Mouse (Mus musculus) stomach, embryonic 16.5 days (tissue): ENCODE data around the gene Moxd1. TPM values are rescaled to one million over a fixed set of nuclear protein-coding genes. Genes with fewer than 3 reads are reported as not detected.
"Not testable (repeated sequence)": the region's sequence is repeated elsewhere in the genome, so short reads cannot be mapped to it uniquely, and the experiment has no call there.

ENCODE experiments used
- ATAC-seq: fragments of 200-750 bp; cut with Nextera tagmentation; 2 replicates; pipeline ENCODE4 v1.8.0; 2017; ENCODE audit warnings: moderate number of reproducible peaks, moderate TSS enrichment; ENCODE audit not compliant: insufficient read depth, low FRiP score
- H3K27ac ChIP-seq: fragments of 300-500 bp; sonication (generic); 2 replicates; pipeline ENCODE4 v1.5.1; 2014; ENCODE audit warnings: low read length
- H3K27me3 ChIP-seq: fragments of 300-500 bp; sonication (generic); 2 replicates; pipeline ENCODE4 v1.6.1; 2014; ENCODE audit warnings: low read length, control low read depth, mixed read lengths; ENCODE audit not compliant: control insufficient read depth, insufficient read depth
- H3K36me3 ChIP-seq: fragments of 300-500 bp; sonication (generic); 2 replicates; pipeline ENCODE4 v1.6.1; 2014; ENCODE audit warnings: low read length; ENCODE audit not compliant: control insufficient read depth, insufficient read depth
- H3K4me1 ChIP-seq: fragments of 300-500 bp; sonication (generic); 2 replicates; pipeline ENCODE4 v1.6.1; 2014; ENCODE audit warnings: low read length, control low read depth, mixed read lengths; ENCODE audit not compliant: control insufficient read depth, insufficient read depth
- H3K4me2 ChIP-seq: fragments of 300-500 bp; sonication (generic); 2 replicates; pipeline ENCODE4 v1.6.1; 2014; ENCODE audit warnings: low read depth, low read length, mixed read lengths
- H3K4me3 ChIP-seq: fragments of 300-500 bp; sonication (generic); replicated peaks from 2 replicates; pipeline ENCODE4 v1.5.1; 2014; ENCODE audit warnings: mild to moderate bottlenecking, low read length
- H3K9ac ChIP-seq: fragments of 300-500 bp; sonication (generic); 2 replicates; pipeline ENCODE4 v1.6.1; 2014; ENCODE audit warnings: low read length
- H3K9me3 ChIP-seq: fragments of 300-500 bp; sonication (generic); replicated peaks from 2 replicates; pipeline ENCODE4 v1.6.1; 2016; ENCODE audit warnings: low read length, control low read depth; ENCODE audit not compliant: control insufficient read depth
- whole genome bisulfite sequencing: fragments of 180-500 bp; shearing (Covaris S2); extraction: QIAGEN DNeasy Blood & Tissue Kit; methylation state at CpG from one replicate; pipeline ENCODE4 v1.1.7; 2014; 5-methylcytosine and 5-hydroxymethylcytosine counted together
- polyA plus RNA-seq: library from polyadenylated mRNA; unstranded; fragments of >200 nt; fragmentation: Nextera tagmentation; extraction: Ambion mirVana; gene quantifications from 2 replicates; pipeline ENCODE4 v1.2.1, GENCODE M21; 2015

The Moxd1 gene
- polyA plus RNA-seq, 1 experiment from 2014 or later = 11.0 TPM

GRCm38 (mm10) chr10:24297792-24298191, 74.5 kb downstream of the Moxd1 start:
- H3K27ac ChIP-seq = no peak overlapping the region
- no peaks in the 10 kb centered on the region for H3K4me1 ChIP-seq
- 0% methylated on average over 1 of the region's 1 CpGs for WGBS
- H3K9me3 ChIP-seq = no peaks in the 10 kb centered on the region
- H3K36me3 ChIP-seq = no peaks in the 10 kb centered on the region
- no peak overlapping the region for H3K4me3 ChIP-seq
- no peak overlapping the region for H3K4me2 ChIP-seq
- no peaks in the 10 kb centered on the region for H3K27me3 ChIP-seq
- ATAC-seq = no peak
- H3K9ac ChIP-seq = no peak overlapping the region

GRCm38 (mm10) chr10:24298260-24299244, 75.2 kb downstream of the Moxd1 start:
- Histone ChIP-seq H3K4me1 (no peaks in the 10 kb centered on the region), H3K9me3 (no peaks in the 10 kb centered on the region), H3K36me3 (no peaks in the 10 kb centered on the region), H3K4me2 (no peak overlapping the region), H3K27ac (no peak overlapping the region), H3K9ac (no peak overlapping the region), H3K4me3 (no peak overlapping the region), H3K27me3 (no peaks in the 10 kb centered on the region)
- no peak for ATAC-seq
- WGBS = 43% methylated on average over 2 of the region's 2 CpGs

GRCm38 (mm10) chr10:24312191-24312611, 88.9 kb downstream of the Moxd1 start:
- Histone ChIP-seq H3K4me1 (peaks cover 4% of the 10 kb centered on the region), H3K27ac (no peak overlapping the region), H3K9me3 (no peaks in the 10 kb centered on the region), H3K9ac (no peak overlapping the region), H3K36me3 (no peaks in the 10 kb centered on the region), H3K4me2 (peak overlapping the region; percentile 43), H3K4me3 (peak overlapping the region; percentile 28), H3K27me3 (no peaks in the 10 kb centered on the region)
- WGBS = under 1% methylated on average over 9 of the region's 9 CpGs
- no peak for ATAC-seq

- Histone ChIP-seq H3K4me3 (no peak overlapping the region), H3K27me3 (no peaks in the 10 kb centered on the region), H3K27ac (no peak overlapping the region), H3K4me2 (peak overlapping the region; percentile 28; the same call in 1 of the 2 replicates), H3K9ac (no peak overlapping the region), H3K36me3 (no peaks in the 10 kb centered on the region), H3K4me1 (peaks cover 6% of the 10 kb centered on the region), H3K9me3 (no peaks in the 10 kb centered on the region)
- peak; percentile 50 for ATAC-seq
- 46% methylated on average over 19 of the region's 19 CpGs for WGBS
Measured at GRCm38 (mm10) chr10:24317126-24317836, 94.0 kb downstream of the Moxd1 start.

- Histone ChIP-seq H3K4me2 (no peak overlapping the region), H3K27ac (no peak overlapping the region), H3K9ac (no peak overlapping the region), H3K36me3 (no peaks in the 10 kb centered on the region), H3K27me3 (no peaks in the 10 kb centered on the region), H3K4me3 (no peak overlapping the region), H3K4me1 (peaks cover 6% of the 10 kb centered on the region), H3K9me3 (no peaks in the 10 kb centered on the region)
- ATAC-seq = no peak
- WGBS = 79% methylated on average over 3 of the region's 3 CpGs
Measured at GRCm38 (mm10) chr10:24320326-24320725, 97.0 kb downstream of the Moxd1 start.

- no peaks in the 10 kb centered on the region for H3K9me3 ChIP-seq
- no peaks in the 10 kb centered on the region for H3K27me3 ChIP-seq
- no peak overlapping the region for H3K4me3 ChIP-seq
- H3K9ac ChIP-seq = no peak overlapping the region
- no peak overlapping the region for H3K4me2 ChIP-seq
- no peak overlapping the region for H3K27ac ChIP-seq
- ATAC-seq = no peak
- H3K36me3 ChIP-seq = no peaks in the 10 kb centered on the region
- no peaks in the 10 kb centered on the region for H3K4me1 ChIP-seq
- 79% methylated on average over 4 of the region's 4 CpGs for WGBS
Measured at GRCm38 (mm10) chr10:24323066-24323465, 99.7 kb downstream of the Moxd1 start.

- H3K36me3 ChIP-seq, ATAC-seq, H3K27ac ChIP-seq, H3K27me3 ChIP-seq, H3K4me3 ChIP-seq, H3K4me2 ChIP-seq, H3K4me1 ChIP-seq, H3K9me3 ChIP-seq, H3K9ac ChIP-seq: not testable (repeated sequence)
- 48% methylated on average over 8 of the region's 8 CpGs for WGBS
Measured at GRCm38 (mm10) chr10:24327265-24327664, 103.9 kb downstream of the Moxd1 start.

GRCm38 (mm10) chr10:24332799-24333198, 109.5 kb downstream of the Moxd1 start:
- Histone ChIP-seq H3K4me1 (no peaks in the 10 kb centered on the region), H3K9me3 (0 out of 2 replicates have a peak, but pooled peaks cover 4% of the 10 kb centered on the region), H3K4me2 (no peak overlapping the region), H3K36me3 (no peaks in the 10 kb centered on the region), H3K4me3 (no peak overlapping the region), H3K27ac (no peak overlapping the region), H3K27me3 (no peaks in the 10 kb centered on the region), H3K9ac (no peak overlapping the region)
- 61% methylated on average over 3 of the region's 3 CpGs for WGBS
- no peak for ATAC-seq

GRCm38 (mm10) chr10:24339593-24340143, 116.4 kb downstream of the Moxd1 start:
- Histone ChIP-seq H3K27me3 (no peaks in the 10 kb centered on the region), H3K9ac (no peak overlapping the region), H3K36me3 (no peaks in the 10 kb centered on the region), H3K4me3 (no peak overlapping the region), H3K4me2 (no peak overlapping the region), H3K9me3 (no peaks in the 10 kb centered on the region), H3K4me1 (no peaks in the 10 kb centered on the region), H3K27ac (no peak overlapping the region)
- 70% methylated on average over 10 of the region's 10 CpGs for WGBS
- ATAC-seq = no peak
